Mouse (Mus musculus) liver, adult 2 months (tissue): ENCODE results near the gene Sap25. TPM values are rescaled to one million over a fixed set of nuclear protein-coding genes. Genes with fewer than 3 reads are reported as not detected.

Experiments used
- DNase-seq: peaks from one replicate; pipeline ENCODE4 v3.0.0-alpha.2; 2011; ENCODE audit warnings: low read depth, low spot score; ENCODE audit errors: extremely low read depth
- H3K27ac ChIP-seq: fragments of 200-500 bp; replicated peaks from 2 replicates; pipeline ENCODE4 v1.5.1; 2012; ENCODE audit warnings: low read depth, mild to moderate bottlenecking, control low read depth, inconsistent platforms, low read length; ENCODE audit not compliant: insufficient read depth
- H3K27me3 ChIP-seq: fragments of 200-500 bp; 2 replicates; pipeline ENCODE4 v1.6.1; 2012; ENCODE audit warnings: mild to moderate bottlenecking, moderate library complexity, low read length, inconsistent platforms; ENCODE audit not compliant: control insufficient read depth, insufficient read depth
- H3K36me3 ChIP-seq: fragments of 200-500 bp; 2 replicates; pipeline ENCODE4 v1.6.1; 2012; ENCODE audit warnings: low read length, inconsistent platforms; ENCODE audit not compliant: control insufficient read depth, insufficient read depth
- H3K4me1 ChIP-seq: fragments of 200-500 bp; 2 replicates; pipeline ENCODE4 v1.6.1; 2011; ENCODE audit warnings: low read length; ENCODE audit not compliant: control insufficient read depth, insufficient read depth
- H3K4me3 ChIP-seq: fragments of 200-500 bp; 2 replicates; pipeline ENCODE4 v1.5.1; 2011; ENCODE audit warnings: low read depth, mild to moderate bottlenecking, control low read depth, low read length, moderate library complexity; ENCODE audit not compliant: insufficient read depth
- H3K79me2 ChIP-seq: fragments of 200-500 bp; 2 replicates; pipeline ENCODE4 v1.6.1; 2012; ENCODE audit warnings: inconsistent platforms, mild to moderate bottlenecking, low read length, moderate library complexity; ENCODE audit not compliant: control insufficient read depth, insufficient read depth
- H3K9ac ChIP-seq: fragments of 200-500 bp; 2 replicates; pipeline ENCODE4 v1.6.1; 2012; ENCODE audit warnings: low read depth, mild to moderate bottlenecking, control low read depth, inconsistent platforms, low read length
- CTCF ChIP-seq: fragments of 200-500 bp; IDR thresholded peaks from 2 replicates; pipeline ENCODE4 v1.5.1; 2011; ENCODE audit warnings: low read depth, low read length, control low read depth
- POLR2A ChIP-seq: fragments of 200-500 bp; IDR thresholded peaks from 2 replicates; pipeline ENCODE4 v1.6.1; 2011; ENCODE audit warnings: low read length, control low read depth; ENCODE audit not compliant: insufficient read depth; ENCODE audit errors: extremely low read depth
- WGBS: fragments of 180-500 bp; shearing (Covaris S2); methylation state at CpG from one replicate; pipeline ENCODE4 v1.1.7; 2018; 5-methylcytosine and 5-hydroxymethylcytosine counted together
- polyA plus RNA-seq: library from polyadenylated mRNA; depleted of rRNA; stranded (reverse); fragments of >200 nt; gene quantifications from 2 replicates; pipeline ENCODE4 v1.2.3, GENCODE M21; 2012
- total RNA-seq: library from RNA; depleted of rRNA; stranded (reverse); fragments of >200 nt; gene quantifications from 2 replicates; pipeline ENCODE4 v1.2.3, GENCODE M21; 2014

Sap25 gene
- total and polyA plus RNA-seq, 2 experiments = 0.65 to 22.7 TPM

GRCm38 (mm10) chr5:137639472-137639871 lies 1.7 kb upstream of the Sap25 start:
- Histone ChIP-seq H3K36me3 (peaks cover 17% of the 10 kb centered on the region), H3K9ac (no peak overlapping the region), H3K27me3 (no peaks in the 10 kb centered on the region), H3K79me2 (no peaks in the 10 kb centered on the region), H3K4me3 (no peak overlapping the region), H3K4me1 (no peaks in the 10 kb centered on the region), H3K27ac (no peak overlapping the region)
- no peak for DNase-seq
- WGBS = 83% methylated on average over 7 of the region's 7 CpGs
- TF ChIP-seq CTCF (no peak), POLR2A (no peak)

- no peak overlapping the region for H3K9ac ChIP-seq
- H3K4me3 ChIP-seq = no peak overlapping the region
- H3K36me3 ChIP-seq = peaks cover 6% of the 10 kb centered on the region; the same call in 1 of the 2 replicates
- H3K27ac ChIP-seq = no peak overlapping the region
- TF ChIP-seq POLR2A (no peak), CTCF (no peak)
- H3K79me2 ChIP-seq = no peaks in the 10 kb centered on the region
- no peak for DNase-seq
- H3K4me1 ChIP-seq = no peaks in the 10 kb centered on the region
- no peaks in the 10 kb centered on the region for H3K27me3 ChIP-seq
- WGBS = 77% methylated on average over 4 of the region's 4 CpGs
These were observed 1.8 kb downstream of the Sap25 start for GRCm38 (mm10) chr5:137642886-137643285.

- H3K4me1 ChIP-seq = no peaks in the 10 kb centered on the region
- no peak for DNase-seq
- WGBS = 67% methylated on average over 19 of the region's 19 CpGs
These were observed 3.4 kb downstream of the Sap25 start for GRCm38 (mm10) chr5:137644484-137644883.

GRCm38 (mm10) chr5:137645091-137645651 lies 4.0 kb downstream of the Sap25 start:
- peak overlapping the region; percentile 41 for H3K4me3 ChIP-seq
- no peak for DNase-seq
- H3K36me3 ChIP-seq = no peaks in the 10 kb centered on the region
- no peak overlapping the region for H3K27ac ChIP-seq
- peak overlapping the region; percentile 36; the same call in 1 of the 2 replicates for H3K9ac ChIP-seq
- H3K4me1 ChIP-seq = no peaks in the 10 kb centered on the region
- TF ChIP-seq CTCF (no peak), POLR2A (no peak)
- no peaks in the 10 kb centered on the region for H3K27me3 ChIP-seq
- no peaks in the 10 kb centered on the region for H3K79me2 ChIP-seq
- 3% methylated on average over 44 of the region's 44 CpGs for WGBS

More at GRCm38 (mm10) chr5:137644484-137644883, 3.4 kb downstream of the Sap25 start:
- Histone ChIP-seq H3K79me2 (no peaks in the 10 kb centered on the region), H3K27ac (no peak overlapping the region), H3K27me3 (no peaks in the 10 kb centered on the region), H3K4me3 (no peak overlapping the region), H3K36me3 (no peaks in the 10 kb centered on the region), H3K9ac (no peak overlapping the region)
- TF ChIP-seq POLR2A (no peak), CTCF (no peak)

- peak within 1 kb of the TSS; percentile 36; the same call in 1 of the 2 replicates for H3K9ac ChIP-seq
- no peaks in the 10 kb centered on the region for H3K4me1 ChIP-seq
- no peak within 1 kb of the TSS for H3K27ac ChIP-seq
- H3K36me3 ChIP-seq = no peaks in the 10 kb centered on the region
- DNase-seq = peak; percentile 71
- WGBS = 27% methylated on average over 11 of the region's 11 CpGs
- TF ChIP-seq CTCF (no peak), POLR2A (no peak)
- no peaks in the 10 kb centered on the region for H3K79me2 ChIP-seq
- peak within 1 kb of the TSS; percentile 41 for H3K4me3 ChIP-seq
- no peaks in the 10 kb centered on the region for H3K27me3 ChIP-seq
These were observed 4.5 kb downstream of the Sap25 start, which contains the start of gene Irs3 for GRCm38 (mm10) chr5:137645652-137646091. TSS of gene Irs3 (minus strand) at chr5:137645714.

- peaks cover 14% of the 10 kb centered on the region; the same call in 1 of the 2 replicates for H3K36me3 ChIP-seq
- no peak for DNase-seq
- H3K4me1 ChIP-seq = peaks cover under 1% of the 10 kb centered on the region; the same call in 1 of the 2 replicates
- H3K27ac ChIP-seq = no peak overlapping the region
- H3K4me3 ChIP-seq = no peak overlapping the region
- H3K9ac ChIP-seq = no peak overlapping the region
- 59% methylated on average over 9 of the region's 9 CpGs for WGBS
- no peaks in the 10 kb centered on the region for H3K79me2 ChIP-seq
- no peaks in the 10 kb centered on the region for H3K27me3 ChIP-seq
- no peak for TF ChIP-seq CTCF
- TF ChIP-seq POLR2A = no peak
These were observed 6.9 kb downstream of the Sap25 start for GRCm38 (mm10) chr5:137647827-137648601.
